Mouse (Mus musculus) frontal cortex, postnatal 10 days (tissue): ENCODE results near the gene Cd24a.

Source experiments
- DNase-seq, 2 experiments: peaks; one replicate each; pipeline ENCODE4 v3.0.0; 2022; ENCODE audit warnings: low spot score in 2 of 2, mixed read lengths in 1 of 2

Gene Cd24a

DNA sequence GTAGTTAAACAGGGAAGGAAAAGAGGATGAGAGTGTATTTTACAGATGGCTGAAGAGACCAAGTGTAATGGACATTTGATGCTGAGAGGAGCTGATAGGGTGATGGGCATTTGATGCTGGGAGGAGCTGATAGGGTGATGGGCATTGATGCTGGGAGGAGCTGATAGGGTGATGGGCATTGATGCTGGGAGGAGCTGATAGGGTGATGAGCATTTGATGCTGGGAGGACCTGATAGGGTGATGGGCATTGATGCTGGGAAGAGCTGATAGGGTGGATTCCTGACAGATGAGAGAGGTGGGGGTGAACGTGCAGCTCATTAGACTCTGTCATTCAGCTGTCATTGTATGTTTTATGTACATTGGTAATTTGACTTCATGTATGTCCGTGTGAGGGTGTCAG is 47.5 kb downstream of the Cd24a start:
- DNase-seq: no peak

DNA sequence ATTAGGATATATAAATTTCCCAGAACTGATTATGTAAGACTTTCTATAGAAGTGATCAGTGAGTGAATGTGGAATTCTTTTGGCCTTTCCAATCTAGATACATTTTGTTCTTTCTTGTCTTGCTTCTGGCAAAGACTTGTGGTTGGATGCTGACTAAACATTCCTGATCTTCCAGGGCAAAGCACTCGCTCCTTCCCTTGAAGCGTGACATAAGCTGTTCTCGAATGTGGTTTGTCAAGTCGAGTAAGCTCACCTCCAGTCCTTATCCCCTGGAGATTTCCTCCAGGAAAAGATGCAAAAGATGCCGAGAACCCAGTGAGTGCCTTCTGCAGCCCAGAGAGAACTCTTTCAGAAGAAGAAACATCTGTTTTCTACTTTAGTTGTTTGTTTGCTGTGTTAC is 51.1 kb downstream of the Cd24a start:
- no peak for DNase-seq

DNA sequence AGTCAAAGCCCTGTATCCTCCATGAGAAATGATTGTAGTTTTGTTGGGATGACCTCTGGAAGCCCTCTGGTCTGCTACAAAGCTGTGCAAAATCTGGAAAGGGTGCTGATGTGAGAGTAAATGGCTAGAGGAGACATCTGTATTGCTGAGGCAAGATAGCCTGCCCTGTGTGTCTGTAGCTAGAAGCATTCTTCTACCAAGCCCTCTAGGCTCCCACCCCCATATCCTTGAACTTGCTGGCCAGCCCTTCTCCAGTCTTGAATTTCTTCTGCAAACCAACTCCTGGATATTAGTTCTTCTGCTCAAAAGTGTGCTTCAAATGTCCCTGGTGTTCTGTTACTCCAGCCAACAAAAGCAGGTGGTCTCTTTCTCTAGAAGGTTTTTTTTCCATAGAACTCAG is 51.8 kb downstream of the Cd24a start:
- no peak for DNase-seq

DNA sequence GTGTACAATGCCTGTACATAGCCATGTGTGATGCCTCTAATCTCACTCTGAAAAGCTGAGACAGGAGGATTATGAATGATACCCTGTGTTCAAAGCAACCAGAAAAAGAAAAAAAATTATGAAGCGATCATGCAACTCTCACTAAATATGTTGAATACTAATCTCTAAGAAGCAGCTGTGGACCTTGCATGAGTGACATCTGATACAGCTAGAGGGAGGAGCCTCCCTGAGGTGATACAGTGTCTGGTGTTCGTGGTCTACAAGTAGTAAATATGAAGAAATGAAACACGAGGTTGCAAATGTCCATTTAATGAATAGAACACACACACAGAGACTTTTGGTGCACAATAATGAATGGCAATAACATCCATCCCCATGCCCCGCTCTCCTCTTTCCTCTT is 52.5 kb downstream of the Cd24a start:
- DNase-seq: no peak

DNA sequence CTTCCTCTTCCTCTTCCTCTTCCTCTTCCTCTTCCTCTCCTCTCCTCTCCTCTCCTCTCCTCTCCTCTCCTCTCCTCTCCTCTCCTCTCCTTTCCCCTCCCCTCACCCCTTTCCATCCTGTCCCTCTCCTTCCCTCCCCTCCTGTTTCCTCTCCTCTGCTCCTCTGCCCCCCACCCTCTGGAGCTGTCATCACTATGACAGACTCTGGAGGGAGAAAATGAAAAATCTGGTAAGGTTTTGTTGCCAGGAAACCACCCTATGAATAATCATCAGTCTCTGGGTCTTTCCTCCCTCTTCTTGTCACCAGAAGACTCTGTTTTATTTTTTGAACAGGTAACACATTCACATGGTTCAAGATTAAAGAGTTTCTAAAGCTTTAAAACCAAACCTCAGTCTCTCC is 53.0 kb downstream of the Cd24a start:
- peak in 1 of 2 experiments; percentile 31 for DNase-seq

DNA sequence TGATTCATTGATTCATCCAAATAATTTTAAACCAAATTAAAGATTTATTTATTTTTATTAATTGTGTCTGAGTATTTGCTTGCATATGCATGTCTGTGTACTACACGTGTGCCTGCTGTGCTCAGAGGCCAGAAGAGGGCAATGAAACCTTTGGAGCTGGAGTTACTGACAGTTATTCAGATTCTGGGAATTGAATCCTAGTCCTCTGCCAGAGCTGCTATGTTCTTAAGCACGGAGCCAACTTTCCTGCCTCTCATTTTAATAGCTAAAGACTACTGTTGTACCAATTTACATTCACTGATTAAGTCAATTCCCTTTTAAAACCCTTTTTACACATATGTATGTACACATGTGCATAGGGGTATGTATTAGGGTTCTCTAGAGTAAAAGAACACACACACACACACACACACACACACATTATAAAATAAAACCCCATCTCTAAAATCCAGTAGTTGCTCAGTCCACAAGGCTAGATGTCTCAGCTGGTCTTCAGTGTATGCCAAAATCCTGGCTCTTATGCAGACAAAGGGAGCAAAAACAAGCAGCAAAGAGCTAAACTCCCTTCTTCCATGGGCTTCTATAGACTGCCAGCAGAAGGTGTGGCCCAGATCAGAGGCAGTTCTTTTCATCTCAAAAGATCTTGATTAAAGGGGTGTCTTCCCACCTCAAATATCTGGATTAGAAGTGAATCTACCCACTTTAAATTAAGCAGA is 53.7 kb downstream of the Cd24a start:
- no peak for DNase-seq

DNA sequence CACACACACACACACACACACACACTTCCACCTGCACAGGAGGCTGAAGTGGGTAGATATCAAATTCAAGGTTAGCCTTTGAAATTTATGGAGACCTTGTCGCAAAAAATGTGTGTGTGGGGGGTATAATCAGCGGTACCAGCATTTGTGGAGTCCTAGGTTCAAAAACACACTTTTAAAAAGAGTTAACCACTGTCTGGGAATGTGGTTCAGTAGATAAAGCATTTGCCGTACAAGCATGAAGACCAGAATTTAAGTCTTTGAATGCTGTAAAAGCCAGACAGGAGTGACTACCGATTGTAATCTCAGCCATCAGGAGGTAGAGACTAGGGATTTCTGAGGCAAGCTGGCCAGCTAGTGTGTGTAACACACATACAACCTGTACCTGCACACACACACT is 55.0 kb downstream of the Cd24a start:
- no peak for DNase-seq
